Mouse (Mus musculus): ENCODE data around the gene Sos1. TPM values are rescaled to one million over a fixed set of nuclear protein-coding genes. Genes with fewer than 3 reads are reported as not detected.
A peak's percentile ranks its signal among the peaks of the same experiment; 100 is the strongest.

Sos1 gene
- polyA plus RNA-seq, 1 experiment from 2014 or later, result 4.9 TPM

DNA sequence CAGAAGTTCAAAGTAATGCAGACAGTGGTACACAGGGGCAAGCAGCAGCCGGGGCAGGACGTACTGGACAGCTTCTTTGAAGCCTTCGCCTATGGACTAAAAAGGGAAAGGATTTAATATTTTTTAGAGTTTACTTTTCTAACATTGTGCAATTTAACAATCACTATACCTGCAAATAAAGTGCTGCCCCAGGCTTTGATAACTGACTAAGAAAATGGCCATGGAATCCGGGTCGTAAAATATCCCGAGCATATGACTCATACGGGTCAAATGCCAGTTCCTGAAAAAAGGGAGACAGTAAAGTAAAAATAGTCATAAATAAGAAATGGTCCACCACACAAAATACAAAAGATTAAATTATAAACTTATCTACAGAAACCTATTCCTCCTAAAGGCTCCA lies 34.8 kb downstream of the Sos1 start:
- WGBS, result 68% methylated on average over 7 of the region's 7 CpGs
- Histone ChIP-seq H3K9me3 (no peaks in the 10 kb centered on the region), H3K36me3 (no peaks in the 10 kb centered on the region; the same call in 1 of the 2 replicates), H3K27me3 (replicated peaks) (no peaks in the 10 kb centered on the region), H3K4me3 (replicated peaks) (no peak overlapping the region), H3K4me2 (replicated peaks) (no peak overlapping the region), H3K4me1 (replicated peaks) (no peaks in the 10 kb centered on the region), H3K27ac (no peak overlapping the region), H3K9ac (no peak overlapping the region)
- ATAC-seq, result peak; percentile 70

- no peaks in the 10 kb centered on the region for H3K36me3 ChIP-seq
- no peak overlapping the region for H3K27ac ChIP-seq
- ATAC-seq, result no peak
- no peak overlapping the region for H3K4me3 ChIP-seq (replicated peaks)
- 90% methylated on average over 5 of the region's 5 CpGs for WGBS
- no peak overlapping the region for H3K4me2 ChIP-seq (replicated peaks)
- no peak overlapping the region for H3K9ac ChIP-seq
- H3K9me3 ChIP-seq, result no peaks in the 10 kb centered on the region
- H3K27me3 ChIP-seq (replicated peaks), result no peaks in the 10 kb centered on the region
- H3K4me1 ChIP-seq (replicated peaks), result no peaks in the 10 kb centered on the region
These were observed 44.6 kb downstream of the Sos1 start for GRCm38 (mm10) chr17:80435680-80436079.

DNA sequence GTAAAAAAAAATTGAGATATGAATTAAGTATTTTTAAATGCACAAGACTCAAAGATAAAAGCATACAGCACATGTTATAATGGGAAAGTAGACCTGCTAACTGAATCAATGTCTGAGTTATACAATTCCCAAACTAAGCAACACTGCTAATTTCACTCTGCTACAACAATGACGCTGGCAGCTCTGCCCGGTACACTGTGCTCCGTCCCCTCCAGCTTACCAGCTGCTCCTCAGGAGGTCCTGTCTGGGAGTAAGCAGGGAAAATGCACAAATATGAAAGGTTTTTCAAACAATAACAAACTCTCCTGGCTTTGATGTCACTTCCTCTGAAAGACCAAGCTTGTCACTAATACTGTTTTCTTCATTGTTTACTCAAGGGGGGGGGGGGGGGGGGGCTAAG lies 45.8 kb downstream of the Sos1 start:
- H3K9ac ChIP-seq, result no peak overlapping the region
- H3K27ac ChIP-seq, result no peak overlapping the region
- H3K4me2 ChIP-seq (replicated peaks), result no peak overlapping the region
- H3K9me3 ChIP-seq, result no peaks in the 10 kb centered on the region
- H3K4me3 ChIP-seq (replicated peaks), result no peak overlapping the region
- H3K36me3 ChIP-seq, result no peaks in the 10 kb centered on the region
- no peak for ATAC-seq
- no peaks in the 10 kb centered on the region for H3K27me3 ChIP-seq (replicated peaks)
- no peaks in the 10 kb centered on the region for H3K4me1 ChIP-seq (replicated peaks)
- WGBS, result 80% methylated on average over 3 of the region's 3 CpGs

- no peak overlapping the region for H3K27ac ChIP-seq
- no peaks in the 10 kb centered on the region for H3K4me1 ChIP-seq (replicated peaks)
- WGBS, result 93% methylated on average over 9 of the region's 9 CpGs
- H3K36me3 ChIP-seq, result no peaks in the 10 kb centered on the region
- H3K4me2 ChIP-seq (replicated peaks), result no peak overlapping the region
- no peaks in the 10 kb centered on the region for H3K27me3 ChIP-seq (replicated peaks)
- no peak overlapping the region for H3K4me3 ChIP-seq (replicated peaks)
- no peak overlapping the region for H3K9ac ChIP-seq
- ATAC-seq, result no peak
- no peaks in the 10 kb centered on the region for H3K9me3 ChIP-seq
These were observed 48.3 kb downstream of the Sos1 start for GRCm38 (mm10) chr17:80431997-80432396.

DNA sequence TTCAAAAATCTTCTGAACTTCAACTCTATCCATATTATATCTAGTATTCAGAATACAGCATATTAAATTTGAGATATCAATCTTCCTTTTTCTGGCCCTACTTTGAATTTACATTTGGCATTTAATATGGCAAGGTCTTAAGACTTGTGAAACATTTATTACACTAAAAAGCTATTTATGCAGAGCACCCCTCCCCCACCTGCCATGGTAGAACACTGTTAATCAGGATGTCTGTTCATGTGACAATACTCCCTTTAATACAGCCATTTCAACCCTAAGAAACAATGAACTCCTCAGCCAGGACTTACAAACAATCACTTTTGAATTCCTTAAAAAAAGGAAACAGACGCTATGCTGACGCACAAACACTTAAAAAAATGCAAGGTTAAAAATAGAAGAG lies 52.3 kb downstream of the Sos1 start:
- no peak overlapping the region for H3K4me2 ChIP-seq (replicated peaks)
- H3K9ac ChIP-seq, result no peak overlapping the region
- H3K4me1 ChIP-seq (replicated peaks), result no peaks in the 10 kb centered on the region
- no peaks in the 10 kb centered on the region for H3K27me3 ChIP-seq (replicated peaks)
- H3K36me3 ChIP-seq, result peaks cover under 1% of the 10 kb centered on the region
- H3K9me3 ChIP-seq, result no peaks in the 10 kb centered on the region
- no peak overlapping the region for H3K27ac ChIP-seq
- H3K4me3 ChIP-seq (replicated peaks), result no peak overlapping the region
- no peak for ATAC-seq
- WGBS, result 69% methylated on average over 2 of the region's 2 CpGs

GRCm38 (mm10) chr17:80426901-80427300 lies 53.4 kb downstream of the Sos1 start:
- H3K9me3 ChIP-seq, result no peaks in the 10 kb centered on the region
- no peak for ATAC-seq

DNA sequence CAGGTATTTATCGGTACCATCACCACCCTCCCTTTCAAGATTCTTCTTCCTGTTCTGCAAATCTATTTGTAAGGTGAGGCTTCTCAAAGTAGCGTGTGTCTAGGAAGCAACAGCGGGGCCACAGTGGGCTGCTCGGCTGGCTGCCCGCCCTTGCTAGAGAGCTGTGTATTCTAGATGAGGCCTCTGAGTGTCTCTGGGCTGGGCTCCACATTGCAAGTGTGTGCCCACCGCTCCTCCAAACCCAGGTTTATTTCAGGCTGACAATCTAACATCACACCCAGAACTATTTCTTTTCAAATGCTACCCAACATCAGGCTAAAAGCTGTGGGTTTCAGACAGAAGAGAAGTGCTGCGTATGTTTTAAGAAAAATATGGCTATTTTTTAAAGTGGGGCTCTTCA lies 54.1 kb downstream of the Sos1 start:
- Histone ChIP-seq H3K9me3 (no peaks in the 10 kb centered on the region), H3K27ac (no peak overlapping the region), H3K27me3 (replicated peaks) (no peaks in the 10 kb centered on the region), H3K36me3 (peaks cover 8% of the 10 kb centered on the region), H3K4me3 (replicated peaks) (no peak overlapping the region), H3K4me2 (replicated peaks) (no peak overlapping the region), H3K4me1 (replicated peaks) (no peaks in the 10 kb centered on the region), H3K9ac (no peak overlapping the region)
- no peak for ATAC-seq
- WGBS, result 85% methylated on average over 7 of the region's 7 CpGs

More at GRCm38 (mm10) chr17:80426901-80427300, 53.4 kb downstream of the Sos1 start:
- WGBS, result 79% methylated on average over 5 of the region's 5 CpGs
- no peak overlapping the region for H3K4me2 ChIP-seq (replicated peaks)
- H3K27ac ChIP-seq, result no peak overlapping the region
- no peaks in the 10 kb centered on the region for H3K27me3 ChIP-seq (replicated peaks)
- H3K36me3 ChIP-seq, result peaks cover 8% of the 10 kb centered on the region
- no peak overlapping the region for H3K4me3 ChIP-seq (replicated peaks)
- H3K4me1 ChIP-seq (replicated peaks), result no peaks in the 10 kb centered on the region
- H3K9ac ChIP-seq, result no peak overlapping the region

DNA sequence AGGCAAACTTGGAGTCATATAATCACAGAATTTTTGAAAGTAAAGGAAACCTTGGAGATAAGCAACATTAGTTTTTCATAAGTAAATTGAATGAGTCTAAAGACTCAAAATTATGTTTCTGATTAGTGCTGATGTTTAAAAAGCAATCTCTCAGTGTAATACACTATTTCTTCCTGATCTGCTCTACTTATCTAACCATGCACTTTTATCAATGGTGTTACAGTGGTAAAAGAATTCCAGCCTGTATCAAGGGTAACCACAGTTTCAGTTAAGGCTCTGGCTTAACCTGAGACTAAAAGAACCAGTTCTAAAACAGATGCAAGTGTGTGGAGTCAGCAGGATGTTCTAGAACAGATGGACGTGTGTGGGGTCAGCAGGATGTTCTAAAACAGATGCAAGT lies 59.3 kb downstream of the Sos1 start:
- no peak overlapping the region for H3K27ac ChIP-seq
- no peaks in the 10 kb centered on the region for H3K27me3 ChIP-seq (replicated peaks)
- ATAC-seq, result no peak
- 94% methylated on average over 1 of the region's 1 CpGs for WGBS
- no peak overlapping the region for H3K4me3 ChIP-seq (replicated peaks)
- peaks cover 8% of the 10 kb centered on the region for H3K36me3 ChIP-seq
- H3K9me3 ChIP-seq, result no peaks in the 10 kb centered on the region
- H3K9ac ChIP-seq, result no peak overlapping the region
- H3K4me1 ChIP-seq (replicated peaks), result no peaks in the 10 kb centered on the region
- no peak overlapping the region for H3K4me2 ChIP-seq (replicated peaks)

- Histone ChIP-seq H3K9ac (no peak overlapping the region), H3K4me2 (replicated peaks) (no peak overlapping the region), H3K4me1 (replicated peaks) (no peaks in the 10 kb centered on the region), H3K4me3 (replicated peaks) (no peak overlapping the region), H3K27me3 (replicated peaks) (no peaks in the 10 kb centered on the region), H3K36me3 (peaks cover 8% of the 10 kb centered on the region), H3K27ac (no peak overlapping the region), H3K9me3 (no peaks in the 10 kb centered on the region)
- 85% methylated on average over 10 of the region's 10 CpGs for WGBS
- no peak for ATAC-seq
These were observed 61.6 kb downstream of the Sos1 start for GRCm38 (mm10) chr17:80418572-80419210.

GRCm38 (mm10) chr17:80411182-80411581 lies 69.1 kb downstream of the Sos1 start:
- no peaks in the 10 kb centered on the region for H3K9me3 ChIP-seq
- no peaks in the 10 kb centered on the region for H3K4me1 ChIP-seq (replicated peaks)
- no peak overlapping the region for H3K9ac ChIP-seq
- 61% methylated on average over 1 of the region's 1 CpGs for WGBS
- H3K27ac ChIP-seq, result no peak overlapping the region
- no peak for ATAC-seq
- no peaks in the 10 kb centered on the region for H3K27me3 ChIP-seq (replicated peaks)
- H3K36me3 ChIP-seq, result peaks cover 8% of the 10 kb centered on the region; the same call in 1 of the 2 replicates
- no peak overlapping the region for H3K4me2 ChIP-seq (replicated peaks)
- no peak overlapping the region for H3K4me3 ChIP-seq (replicated peaks)

DNA sequence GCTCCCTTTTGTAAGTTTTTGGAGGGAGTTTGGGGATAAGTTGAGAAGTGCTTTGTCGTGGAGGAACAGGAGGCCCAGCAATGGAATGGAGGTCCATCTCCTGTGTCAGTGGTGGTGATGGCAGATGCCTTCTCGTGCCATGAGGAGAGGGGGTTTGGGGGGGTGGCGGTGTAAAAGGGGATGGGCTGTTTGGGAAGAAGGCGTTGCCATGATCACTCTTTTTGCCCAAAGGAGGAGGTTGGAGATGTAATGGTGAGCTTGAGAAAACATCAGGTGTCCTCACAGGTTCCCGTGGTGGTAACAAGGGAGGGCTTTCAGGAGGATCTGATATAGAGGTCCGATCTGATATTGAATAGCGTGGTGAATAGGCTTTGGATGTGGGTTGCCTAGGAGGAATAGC lies 82.0 kb downstream of the Sos1 start:
- no peak for ATAC-seq
- H3K4me2 ChIP-seq (replicated peaks), result no peak overlapping the region
- WGBS, result 96% methylated on average over 7 of the region's 7 CpGs

GRCm38 (mm10) chr17:80391423-80392403 lies 88.5 kb downstream of the Sos1 start:
- H3K4me3 ChIP-seq (replicated peaks), result peak overlapping the region; percentile 39
- H3K9ac ChIP-seq, result peak overlapping the region; percentile 14; the same call in 1 of the 2 replicates
- no peak overlapping the region for H3K27ac ChIP-seq
- no peaks in the 10 kb centered on the region for H3K4me1 ChIP-seq (replicated peaks)
- H3K4me2 ChIP-seq (replicated peaks), result peak overlapping the region; percentile 72
- H3K27me3 ChIP-seq (replicated peaks), result no peaks in the 10 kb centered on the region
- ATAC-seq, result peak; percentile 92
- no peaks in the 10 kb centered on the region for H3K9me3 ChIP-seq
- WGBS, result 10% methylated on average over 17 of the region's 17 CpGs
- no peaks in the 10 kb centered on the region for H3K36me3 ChIP-seq

More for the DNA sequence above, 82.0 kb downstream of the Sos1 start:
- H3K27me3 ChIP-seq (replicated peaks), result no peaks in the 10 kb centered on the region
- H3K4me1 ChIP-seq (replicated peaks), result no peaks in the 10 kb centered on the region
- H3K4me3 ChIP-seq (replicated peaks), result no peak overlapping the region
- no peak overlapping the region for H3K9ac ChIP-seq
- H3K9me3 ChIP-seq, result no peaks in the 10 kb centered on the region
- no peak overlapping the region for H3K27ac ChIP-seq
- H3K36me3 ChIP-seq, result peaks cover 4% of the 10 kb centered on the region; the same call in 1 of the 2 replicates
